Mouse (Mus musculus) lung, embryonic 16.5 days (tissue): ENCODE measurements around the gene Tgfbr3. TPM values are rescaled to one million over a fixed set of nuclear protein-coding genes. Genes with fewer than 3 reads are reported as not detected.

Experiments used
- ATAC-seq: fragments of 200-750 bp; cut with Nextera tagmentation; 2 replicates; pipeline ENCODE4 v1.8.0; 2017; ENCODE audit warnings: low read depth, mild to moderate bottlenecking, moderate library complexity
- H3K27ac ChIP-seq: fragments of 300-500 bp; sonication (generic); 2 replicates; pipeline ENCODE4 v1.5.1; 2014; ENCODE audit warnings: mild to moderate bottlenecking, control low read depth, low read length
- H3K27me3 ChIP-seq: fragments of 300-500 bp; sonication (generic); 2 replicates; pipeline ENCODE4 v1.6.1; 2014; ENCODE audit warnings: low read depth, low read length, mixed read lengths; ENCODE audit not compliant: control insufficient read depth, insufficient read depth
- H3K36me3 ChIP-seq: fragments of 300-500 bp; sonication (generic); 2 replicates; pipeline ENCODE4 v1.6.1; 2014; ENCODE audit warnings: low read length; ENCODE audit not compliant: control insufficient read depth, insufficient read depth
- H3K4me1 ChIP-seq: fragments of 300-500 bp; sonication (generic); replicated peaks from 2 replicates; pipeline ENCODE4 v1.6.1; 2014; ENCODE audit warnings: low read length, mixed read lengths; ENCODE audit not compliant: control insufficient read depth, insufficient read depth
- H3K4me2 ChIP-seq: fragments of 300-500 bp; sonication (generic); 2 replicates; pipeline ENCODE4 v1.6.1; 2014; ENCODE audit warnings: low read depth, low read length, control low read depth
- H3K4me3 ChIP-seq: fragments of 300-500 bp; sonication (generic); 2 replicates; pipeline ENCODE4 v1.5.1; 2014; ENCODE audit warnings: mild to moderate bottlenecking, low read length, control low read depth
- H3K9ac ChIP-seq: fragments of 300-500 bp; sonication (generic); 2 replicates; pipeline ENCODE4 v1.6.1; 2014; ENCODE audit warnings: low read length, control low read depth
- H3K9me3 ChIP-seq: fragments of 300-500 bp; sonication (generic); 2 replicates; pipeline ENCODE4 v1.6.1; 2016; ENCODE audit warnings: low read length; ENCODE audit not compliant: control insufficient read depth
- WGBS: fragments of 180-500 bp; shearing (Covaris S2); extraction: QIAGEN DNeasy Blood & Tissue Kit; methylation state at CpG from one replicate; pipeline ENCODE4 v1.1.7; 2014; 5-methylcytosine and 5-hydroxymethylcytosine counted together
- polyA plus RNA-seq: library from polyadenylated mRNA; unstranded; fragments of >200 nt; fragmentation: Nextera tagmentation; extraction: Ambion mirVana; gene quantifications from 2 replicates; pipeline ENCODE4 v1.2.1, GENCODE M21; 2015

Tgfbr3 gene
- polyA plus RNA-seq, 1 experiment from 2014 or later = 29.1 TPM

- Histone ChIP-seq H3K27ac (peak overlapping the region; percentile 20; the same call in 1 of the 2 replicates), H3K27me3 (no peaks in the 10 kb centered on the region), H3K9ac (no peak overlapping the region), H3K4me2 (no peak overlapping the region), H3K4me3 (no peak overlapping the region), H3K4me1 (peaks cover 18% of the 10 kb centered on the region), H3K36me3 (peaks cover 13% of the 10 kb centered on the region), H3K9me3 (no peaks in the 10 kb centered on the region)
- WGBS = 54% methylated on average over 7 of the region's 7 CpGs
- no peak for ATAC-seq
Measured at GRCm38 (mm10) chr5:107112656-107113275, 176.7 kb downstream of the Tgfbr3 start.

- 33% methylated on average over 3 of the region's 3 CpGs for WGBS
- peaks cover 10% of the 10 kb centered on the region; the same call in 1 of the 2 replicates for H3K36me3 ChIP-seq
- no peaks in the 10 kb centered on the region for H3K27me3 ChIP-seq
- no peak overlapping the region for H3K4me3 ChIP-seq
- H3K27ac ChIP-seq = peak overlapping the region; percentile 44; the same call in 1 of the 2 replicates
- no peaks in the 10 kb centered on the region for H3K9me3 ChIP-seq
- no peak overlapping the region for H3K9ac ChIP-seq
- H3K4me1 ChIP-seq = peaks cover 21% of the 10 kb centered on the region
- no peak overlapping the region for H3K4me2 ChIP-seq
- ATAC-seq = peak; percentile 44
Measured at GRCm38 (mm10) chr5:107111802-107112201, 177.6 kb downstream of the Tgfbr3 start.

DNA sequence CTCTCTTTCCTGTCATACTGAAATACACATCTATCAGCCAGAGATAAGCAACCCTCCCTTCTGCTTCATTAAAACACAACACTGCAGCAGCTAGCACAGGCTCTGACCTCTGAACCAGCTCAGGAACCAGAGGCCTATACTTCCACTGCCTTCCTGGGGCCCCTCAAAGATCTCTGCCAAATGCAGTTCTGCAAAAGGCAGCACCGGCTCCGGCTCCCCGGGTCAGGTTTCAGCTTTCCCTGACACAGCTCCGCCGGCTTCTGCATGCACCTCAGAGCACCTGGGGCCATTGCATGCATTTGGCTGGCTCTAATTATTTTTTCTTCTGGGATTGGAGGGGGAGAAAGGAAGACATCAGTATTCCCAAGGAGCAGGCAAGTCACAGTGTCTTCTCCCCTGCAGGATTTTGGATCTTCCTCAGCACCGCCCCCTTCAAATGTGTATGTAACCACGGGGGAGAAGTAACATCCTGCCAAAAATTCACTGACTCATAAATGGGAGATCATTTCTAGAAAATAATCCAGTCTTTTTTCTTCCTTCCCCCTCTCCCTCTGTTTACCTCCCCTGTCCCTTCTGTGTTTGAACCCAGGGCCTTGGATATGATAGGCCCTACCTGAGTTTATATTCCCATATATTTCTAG lies 178.4 kb downstream of the Tgfbr3 start:
- peak; percentile 50 for ATAC-seq

GRCm38 (mm10) chr5:107110089-107110879 lies 179.1 kb downstream of the Tgfbr3 start:
- Histone ChIP-seq H3K4me3 (no peak overlapping the region), H3K9me3 (no peaks in the 10 kb centered on the region), H3K9ac (peak overlapping the region; percentile 41), H3K27me3 (no peaks in the 10 kb centered on the region), H3K27ac (peak overlapping the region; percentile 72), H3K4me1 (peaks cover 21% of the 10 kb centered on the region), H3K36me3 (peaks cover 4% of the 10 kb centered on the region; the same call in 1 of the 2 replicates), H3K4me2 (no peak overlapping the region)
- peak; percentile 38 for ATAC-seq
- 46% methylated on average over 13 of the region's 13 CpGs for WGBS

More for the DNA sequence above, 178.4 kb downstream of the Tgfbr3 start:
- no peak overlapping the region for H3K4me2 ChIP-seq
- H3K9ac ChIP-seq = peak overlapping the region; percentile 41
- H3K36me3 ChIP-seq = peaks cover 8% of the 10 kb centered on the region; the same call in 1 of the 2 replicates
- peaks cover 21% of the 10 kb centered on the region for H3K4me1 ChIP-seq
- H3K9me3 ChIP-seq = no peaks in the 10 kb centered on the region
- peak overlapping the region; percentile 72 for H3K27ac ChIP-seq
- no peaks in the 10 kb centered on the region for H3K27me3 ChIP-seq
- WGBS = 16% methylated on average over 7 of the region's 7 CpGs
- H3K4me3 ChIP-seq = no peak overlapping the region

- Histone ChIP-seq H3K36me3 (peaks cover 4% of the 10 kb centered on the region; the same call in 1 of the 2 replicates), H3K27ac (no peak overlapping the region), H3K4me2 (no peak overlapping the region), H3K9me3 (no peaks in the 10 kb centered on the region), H3K27me3 (no peaks in the 10 kb centered on the region), H3K9ac (no peak overlapping the region), H3K4me3 (no peak overlapping the region), H3K4me1 (peaks cover 21% of the 10 kb centered on the region)
- no peak for ATAC-seq
- 82% methylated on average over 15 of the region's 15 CpGs for WGBS
Measured at GRCm38 (mm10) chr5:107109416-107109815, 180.0 kb downstream of the Tgfbr3 start.

DNA sequence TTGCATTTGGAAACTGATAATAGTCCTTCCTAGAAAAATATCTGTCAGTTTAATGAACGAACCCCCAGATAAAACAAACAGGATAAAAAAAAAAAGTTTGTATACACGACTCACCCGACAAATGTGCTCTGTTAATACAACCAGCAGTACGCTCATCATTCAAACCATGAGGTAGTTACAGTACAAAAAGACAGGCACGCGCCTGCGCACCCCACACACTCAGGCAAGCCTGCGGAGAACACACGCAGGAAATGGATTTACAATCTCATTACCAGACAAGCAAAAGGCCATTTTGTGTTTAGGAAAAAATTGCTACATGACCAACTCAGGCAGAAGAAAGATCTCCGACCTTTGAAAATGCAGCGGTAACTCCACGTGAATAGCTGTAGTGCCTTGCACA lies 182.6 kb downstream of the Tgfbr3 start:
- WGBS = 42% methylated on average over 12 of the region's 12 CpGs
- no peaks in the 10 kb centered on the region for H3K27me3 ChIP-seq
- no peak overlapping the region for H3K9ac ChIP-seq
- peaks cover 2% of the 10 kb centered on the region; the same call in 1 of the 2 replicates for H3K36me3 ChIP-seq
- ATAC-seq = peak; percentile 41; the same call in 1 of the 2 replicates
- peaks cover 21% of the 10 kb centered on the region for H3K4me1 ChIP-seq
- H3K27ac ChIP-seq = peak overlapping the region; percentile 53
- H3K9me3 ChIP-seq = no peaks in the 10 kb centered on the region
- H3K4me2 ChIP-seq = no peak overlapping the region
- H3K4me3 ChIP-seq = no peak overlapping the region

DNA sequence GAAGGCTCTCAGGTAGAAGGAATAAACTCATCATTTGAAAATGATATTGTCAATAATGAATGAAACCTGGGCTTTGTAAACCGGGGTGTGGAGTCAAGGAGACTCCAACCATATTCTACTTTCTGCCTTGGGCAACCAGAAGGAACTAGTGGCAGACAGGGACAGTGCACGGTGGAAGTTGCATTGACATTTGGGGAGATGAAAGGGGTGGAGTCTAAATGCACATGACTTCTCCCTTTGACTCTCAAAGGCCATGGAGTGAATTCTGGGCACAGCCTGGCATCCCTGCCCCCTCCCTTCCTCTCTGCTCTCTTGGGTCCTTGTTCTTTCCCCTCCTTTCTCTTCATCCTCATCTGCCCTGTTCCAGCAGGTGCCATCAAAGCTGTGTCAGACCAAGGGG lies 183.3 kb downstream of the Tgfbr3 start:
- no peaks in the 10 kb centered on the region for H3K9me3 ChIP-seq
- no peak overlapping the region for H3K9ac ChIP-seq
- H3K4me2 ChIP-seq = no peak overlapping the region
- no peak overlapping the region for H3K27ac ChIP-seq
- peaks cover 22% of the 10 kb centered on the region for H3K4me1 ChIP-seq
- 74% methylated on average over 2 of the region's 2 CpGs for WGBS
- H3K4me3 ChIP-seq = no peak overlapping the region
- H3K27me3 ChIP-seq = no peaks in the 10 kb centered on the region
- peaks cover 2% of the 10 kb centered on the region; the same call in 1 of the 2 replicates for H3K36me3 ChIP-seq
- no peak for ATAC-seq

DNA sequence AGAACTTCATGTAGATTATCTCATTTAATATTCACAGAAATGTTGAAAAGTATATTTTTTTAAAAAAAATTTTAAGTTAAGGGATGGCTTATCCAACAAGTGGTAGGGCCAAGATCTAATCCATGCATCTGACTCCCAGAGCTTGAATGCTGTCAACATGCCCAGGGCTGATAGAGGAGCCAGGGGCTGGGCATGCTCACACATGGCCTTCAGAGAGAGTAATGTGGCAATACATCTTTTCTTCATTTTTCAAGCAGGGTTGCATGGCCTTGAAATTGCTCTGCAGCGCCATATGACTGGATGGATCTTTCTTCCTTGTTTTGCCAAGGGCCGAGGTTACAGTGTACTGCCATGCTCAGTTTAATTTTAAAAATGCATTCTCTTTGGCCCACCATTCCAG lies 185.8 kb downstream of the Tgfbr3 start:
- 95% methylated on average over 2 of the region's 2 CpGs for WGBS
- ATAC-seq = no peak
- Histone ChIP-seq H3K27me3 (no peaks in the 10 kb centered on the region), H3K27ac (no peak overlapping the region), H3K4me2 (no peak overlapping the region), H3K9me3 (no peaks in the 10 kb centered on the region), H3K36me3 (no peaks in the 10 kb centered on the region), H3K9ac (no peak overlapping the region), H3K4me3 (no peak overlapping the region), H3K4me1 (peaks cover 16% of the 10 kb centered on the region)

DNA sequence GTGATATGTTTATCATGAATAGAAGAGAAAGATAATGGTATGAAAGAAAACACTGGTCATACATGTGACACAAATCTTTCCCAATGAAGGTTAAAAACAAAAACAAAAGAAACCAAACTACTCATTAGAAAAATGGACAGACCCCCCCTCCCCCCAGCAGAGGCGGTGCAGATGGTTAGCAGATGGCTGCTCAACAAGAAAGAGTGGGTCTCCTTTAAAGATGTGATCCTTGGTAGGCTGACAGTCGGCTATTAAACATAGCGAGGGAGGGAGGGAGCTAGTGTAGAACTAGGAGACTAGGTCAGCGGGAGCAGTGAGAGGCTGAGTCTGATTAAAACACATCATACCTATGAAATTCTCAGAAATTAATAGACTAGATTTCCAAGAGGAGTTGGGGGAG lies 186.5 kb downstream of the Tgfbr3 start:
- H3K27me3 ChIP-seq = no peaks in the 10 kb centered on the region
- no peaks in the 10 kb centered on the region for H3K9me3 ChIP-seq
- no peaks in the 10 kb centered on the region for H3K36me3 ChIP-seq
- H3K9ac ChIP-seq = no peak overlapping the region
- no peak overlapping the region for H3K4me3 ChIP-seq
- no peak overlapping the region for H3K27ac ChIP-seq
- no peak for ATAC-seq
- 64% methylated on average over 4 of the region's 4 CpGs for WGBS
- H3K4me2 ChIP-seq = no peak overlapping the region
- H3K4me1 ChIP-seq = peaks cover 19% of the 10 kb centered on the region
